Mouse (Mus musculus) layer of hippocampus, postnatal 14 days (tissue): Measurements from ENCODE around the gene Dctn5. TPM values are rescaled to one million over a fixed set of nuclear protein-coding genes. Genes with fewer than 3 reads are reported as not detected.
"Not testable (repeated sequence)": the region's sequence is repeated elsewhere in the genome, so short reads cannot be mapped to it uniquely, and the experiment has no call there.

Experiments used
- DNase-seq, 2 experiments: peaks; one replicate each; pipeline ENCODE4 v3.0.0; 2021 to 2022; ENCODE audit warnings: low spot score in 2 of 2, mixed read lengths in 1 of 2
- long read RNA-seq, 2 experiments: library from polyadenylated mRNA; stranded (forward); transcript quantifications; one replicate each; pipeline ENCODE4 v2.0.0; 2021
- total RNA-seq, 2 experiments: library from RNA; stranded (reverse); gene quantifications; 2 replicates each; pipeline ENCODE4 v1.2.3; 2021

Dctn5 gene
- total RNA-seq: 100 to 1,000 TPM; 101 to 110 TPM
- long read RNA-seq, experiment 1, transcript Dctn5-201 (6 exons, 1,532 nt): major isoform, 43 of 87 reads
- long read RNA-seq, experiment 1, transcript Dctn5-202 (5 exons, 2,506 nt): minor isoform, 5 of 87 reads
- long read RNA-seq, experiment 1, partial matches to known transcripts: 2 of 87 reads
- long read RNA-seq, experiment 1, other reads (novel, unspliced or antisense): 37 of 87 reads
- long read RNA-seq, experiment 2, transcript Dctn5-201 (6 exons, 1,532 nt): major isoform, 78 of 159 reads
- long read RNA-seq, experiment 2, partial matches to known transcripts: 2 of 159 reads
- long read RNA-seq, experiment 2, other reads (novel, unspliced or antisense): 75 of 159 reads

DNA sequence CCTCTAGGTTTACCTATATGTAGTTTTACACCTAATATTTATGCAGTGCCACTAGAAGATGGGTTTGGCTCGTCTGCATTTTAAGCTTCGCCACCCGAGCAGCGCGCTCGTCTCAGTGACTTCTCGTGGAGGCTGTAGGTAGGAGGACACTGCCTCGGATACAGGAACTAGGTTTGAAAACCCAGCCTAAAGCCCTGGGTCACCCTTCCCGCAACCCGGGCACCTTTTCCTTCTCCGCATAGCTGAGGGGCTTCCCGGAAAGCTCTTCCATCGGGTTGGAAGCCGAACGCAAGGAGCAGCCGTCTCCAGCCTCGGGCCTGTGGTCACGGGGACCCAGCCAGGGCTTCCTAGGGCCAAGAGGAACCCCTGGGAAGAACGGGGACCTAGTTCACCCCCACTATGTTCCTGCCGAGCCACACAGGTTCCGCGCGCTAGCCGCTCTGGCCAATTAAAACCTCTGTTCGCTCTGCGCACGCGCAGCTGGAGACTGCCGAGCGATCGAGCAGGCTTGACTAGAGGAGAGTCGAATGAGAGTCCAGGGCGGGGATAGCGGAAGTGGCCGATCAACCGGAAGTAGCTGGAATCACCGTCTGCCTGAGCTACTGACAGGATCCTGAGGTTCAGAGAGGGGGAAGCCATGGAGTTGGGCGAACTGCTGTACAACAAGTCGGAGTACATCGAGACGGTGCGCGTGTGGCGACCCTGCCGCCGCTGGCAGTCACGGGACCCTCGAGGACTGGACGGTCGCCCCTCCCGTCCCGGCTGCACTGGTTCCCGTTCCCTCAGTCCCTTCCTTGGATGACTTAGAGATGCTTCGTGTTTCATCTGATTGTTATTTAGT is at the start of gene Dctn5, which contains the start of gene Palb2:
TSS of gene Dctn5 (plus strand) at position 545 of the 841 bp plus-strand sequence.
TSS of gene Palb2 (minus strand) at position 489 of the 841 bp plus-strand sequence.
- peak; percentile 98 to 99 for DNase-seq

DNA sequence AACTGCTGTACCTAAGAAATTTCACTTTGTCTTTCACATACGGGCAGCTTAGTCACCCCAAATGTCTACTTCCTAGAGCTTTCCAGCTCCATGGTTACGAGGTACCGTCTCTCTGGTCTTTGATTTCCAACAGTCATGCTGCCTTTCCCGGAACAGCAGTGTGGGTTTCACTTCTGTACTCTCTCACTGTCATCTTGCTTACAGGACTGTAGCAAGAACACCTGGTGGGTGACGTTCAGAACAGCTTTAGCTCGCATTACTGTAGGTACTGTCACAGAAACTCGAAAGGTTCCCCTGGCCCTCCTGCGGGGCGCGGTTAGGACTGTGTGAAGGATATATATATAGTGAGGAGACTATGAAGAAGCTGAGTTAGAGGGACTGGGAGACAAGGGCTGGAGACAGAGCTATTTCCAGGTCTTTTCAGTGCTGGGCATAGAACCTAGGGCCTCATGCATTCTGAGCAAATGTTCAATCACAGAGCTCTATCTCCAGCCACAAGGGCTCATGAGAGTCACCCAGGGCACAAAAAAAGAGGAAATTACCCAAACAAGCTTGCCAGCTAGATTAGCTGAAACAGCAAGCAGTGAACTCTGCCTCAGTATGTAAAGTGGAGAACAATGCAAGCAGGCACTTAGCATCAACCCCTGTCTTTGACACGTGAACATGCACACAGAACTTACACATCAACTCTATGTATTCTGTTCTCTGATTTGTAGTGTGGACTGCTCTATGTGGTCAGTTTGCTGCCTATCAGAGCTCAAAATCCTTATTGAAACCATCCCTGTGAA is 45.5 kb upstream of the Dctn5 start:
- DNase-seq: no peak

DNA sequence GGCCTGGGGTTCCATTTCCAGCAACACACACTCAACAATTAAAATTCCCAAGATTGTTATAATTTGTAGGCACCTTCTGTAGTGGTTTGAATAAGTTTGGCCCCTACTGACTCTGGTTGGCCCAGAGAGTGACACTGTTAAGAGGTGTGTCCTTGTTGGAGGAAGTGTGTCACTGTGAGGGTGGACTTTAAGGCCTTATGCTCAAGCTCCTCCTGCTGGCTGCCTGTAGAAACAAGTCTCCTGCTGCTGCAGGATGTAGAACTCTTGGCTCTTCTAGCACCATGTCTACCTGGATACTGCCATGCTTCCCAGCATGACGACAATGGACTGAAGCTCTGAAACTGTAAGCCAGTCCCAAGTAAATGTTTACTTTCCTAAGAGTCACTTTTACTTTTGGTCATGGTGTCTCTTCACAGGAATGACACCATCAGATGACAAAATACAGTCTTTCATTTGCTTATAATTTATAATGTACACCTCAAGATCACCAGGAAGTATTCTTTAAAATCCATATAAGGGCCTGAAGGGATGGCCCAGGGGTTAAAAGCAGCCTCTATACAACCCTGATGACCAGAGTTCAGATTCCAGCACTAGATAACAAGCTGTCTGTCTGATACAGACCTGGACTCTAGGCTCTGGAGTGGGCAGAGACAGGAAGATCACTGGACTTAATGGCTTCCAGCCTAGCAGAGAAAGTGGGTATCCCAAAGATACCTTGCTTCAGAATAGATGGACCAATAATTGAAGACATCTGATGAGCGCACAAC is 38.1 kb upstream of the Dctn5 start:
- no peak for DNase-seq

DNA sequence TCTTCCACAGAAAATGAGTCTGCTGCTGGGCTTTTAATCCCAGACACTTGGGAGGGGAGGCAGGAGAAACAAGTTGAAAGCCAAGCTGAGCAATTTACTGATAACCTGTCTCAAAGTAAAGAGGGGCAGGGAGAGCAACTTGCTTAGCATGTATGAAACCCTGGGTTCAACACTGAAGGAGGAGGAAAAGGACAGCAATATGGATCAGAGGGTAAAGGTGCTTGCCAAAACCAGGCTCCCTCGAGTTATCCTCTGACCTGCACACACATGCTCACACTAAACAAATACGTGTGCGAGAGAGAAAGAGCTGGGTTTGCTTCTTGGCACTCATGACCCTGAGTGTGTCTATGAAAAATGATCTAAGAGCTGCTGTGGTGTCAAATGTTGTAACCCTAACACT is 34.8 kb upstream of the Dctn5 start:
- DNase-seq: no peak

DNA sequence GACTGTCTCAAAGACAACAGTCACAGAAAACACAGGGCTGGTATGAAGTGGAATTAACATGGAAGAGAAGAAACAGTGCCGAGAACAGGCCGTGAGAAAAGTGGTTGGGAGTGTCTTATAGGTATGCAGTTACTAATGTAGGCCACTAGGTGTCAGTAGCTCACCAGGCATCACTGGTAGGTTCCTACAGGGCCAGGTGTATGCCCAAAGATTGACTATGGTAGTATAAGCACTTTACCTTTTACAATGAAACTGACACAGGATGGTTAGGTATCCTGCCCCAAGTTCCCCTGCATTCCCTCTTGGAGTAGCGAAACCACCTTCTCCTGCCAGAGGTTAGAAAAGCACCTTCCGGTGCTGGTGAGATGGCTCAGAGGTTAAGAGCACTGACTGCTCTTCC is 33.6 kb upstream of the Dctn5 start:
- DNase-seq: peak in 1 of 2 experiments; percentile 37

DNA sequence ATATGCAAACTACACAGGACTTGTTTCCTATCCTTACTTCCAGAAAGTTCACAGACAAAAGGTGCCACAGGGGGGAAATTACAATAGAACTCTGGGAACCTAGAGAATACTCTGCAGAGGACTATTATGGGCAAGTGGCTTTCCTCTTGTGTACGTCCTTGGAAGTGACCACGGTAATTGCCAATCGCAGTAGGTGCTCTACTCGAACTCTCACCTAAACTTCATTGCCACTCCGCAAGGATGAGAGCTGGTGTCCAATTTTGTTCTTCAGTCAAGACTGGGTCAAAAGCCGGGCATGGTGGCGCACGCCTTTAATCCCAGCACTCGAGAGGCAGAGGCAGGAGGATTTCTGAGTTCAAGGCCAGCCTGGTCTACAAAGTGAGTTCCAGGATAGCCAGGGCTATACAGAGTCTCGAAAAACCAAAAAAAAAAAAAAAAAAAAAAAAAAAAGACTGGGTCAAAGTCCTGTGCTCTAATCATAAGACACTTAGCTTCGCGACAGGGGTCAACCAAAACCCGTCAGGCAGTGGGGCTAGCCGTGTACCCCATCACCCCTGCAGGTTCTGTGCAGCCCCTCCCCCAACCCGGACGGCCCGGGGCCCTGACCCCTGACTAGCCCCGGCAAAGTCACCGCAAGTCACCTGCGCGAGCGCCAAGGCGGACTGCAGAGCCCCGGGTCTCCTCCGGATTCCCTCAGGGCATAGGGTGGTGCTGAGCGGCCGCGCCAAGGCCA is 31.7 kb upstream of the Dctn5 start:
- DNase-seq: not testable (repeated sequence)

DNA sequence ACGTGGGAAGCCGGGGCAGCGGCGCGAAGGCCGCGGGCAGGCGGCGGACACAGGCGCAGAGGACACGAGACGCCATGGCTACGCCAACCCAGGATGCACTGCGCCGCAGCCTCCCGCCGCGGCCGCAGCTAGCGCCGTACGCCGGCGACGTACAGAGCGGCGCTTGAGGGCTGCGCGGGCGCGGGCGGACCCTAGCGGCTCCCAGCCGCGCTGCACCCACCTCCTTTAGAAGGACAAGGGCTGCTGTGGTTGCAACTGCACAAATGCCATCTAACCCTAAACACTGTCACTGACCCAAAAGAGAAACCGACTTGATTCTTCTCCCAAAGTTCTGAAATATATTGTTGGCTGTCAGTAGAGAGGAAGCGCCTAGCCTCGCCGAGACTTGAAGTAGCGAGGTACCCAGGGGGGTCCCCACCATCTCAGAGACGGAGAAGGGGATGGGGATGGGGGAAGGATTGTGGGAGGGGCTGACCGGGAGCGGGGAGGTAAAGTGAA is 31.0 kb upstream of the Dctn5 start, which contains the start of gene Ndufab1:
TSS of gene Ndufab1 (minus strand) at position 140 of the 498 bp plus-strand sequence.
- peak; percentile 79 to 86 for DNase-seq

DNA sequence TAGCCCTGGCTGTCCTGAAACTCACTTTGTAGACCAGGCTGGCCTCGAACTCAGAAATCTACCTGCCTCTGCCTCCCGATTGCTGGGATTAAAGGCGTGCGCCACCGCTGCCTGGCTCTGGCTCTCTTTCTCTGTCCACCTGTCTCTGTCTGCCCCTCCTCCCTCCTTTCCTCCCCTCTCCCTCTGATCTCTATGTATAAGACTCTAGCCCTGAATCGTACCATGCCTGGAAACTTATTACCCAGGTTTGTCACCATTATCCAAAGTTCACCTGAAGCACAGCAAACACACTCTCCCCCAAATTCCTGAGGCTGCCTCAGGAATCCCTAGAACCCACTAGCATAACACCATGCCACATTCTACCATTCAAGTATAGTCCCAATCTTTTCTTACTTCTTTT is 24.6 kb upstream of the Dctn5 start:
- no peak for DNase-seq

DNA sequence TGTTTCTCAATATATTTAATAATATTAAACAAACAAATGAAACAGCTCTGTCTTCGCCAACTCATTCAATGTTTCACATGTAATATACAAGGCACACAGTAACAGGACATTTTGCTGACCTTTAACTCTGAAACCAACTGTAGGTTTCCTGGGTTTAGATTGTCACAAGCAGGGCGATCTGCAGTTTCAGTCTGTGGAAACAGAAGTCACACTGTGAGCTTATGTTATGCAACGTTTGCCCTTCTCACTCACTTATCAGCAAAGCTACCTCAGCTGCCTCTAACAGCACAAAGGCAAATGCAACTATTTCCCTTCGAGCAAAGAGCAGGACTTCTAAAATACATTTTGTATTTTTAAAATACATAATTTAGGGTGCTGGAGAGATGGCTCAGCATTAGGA is 9.3 kb upstream of the Dctn5 start:
- DNase-seq: no peak

DNA sequence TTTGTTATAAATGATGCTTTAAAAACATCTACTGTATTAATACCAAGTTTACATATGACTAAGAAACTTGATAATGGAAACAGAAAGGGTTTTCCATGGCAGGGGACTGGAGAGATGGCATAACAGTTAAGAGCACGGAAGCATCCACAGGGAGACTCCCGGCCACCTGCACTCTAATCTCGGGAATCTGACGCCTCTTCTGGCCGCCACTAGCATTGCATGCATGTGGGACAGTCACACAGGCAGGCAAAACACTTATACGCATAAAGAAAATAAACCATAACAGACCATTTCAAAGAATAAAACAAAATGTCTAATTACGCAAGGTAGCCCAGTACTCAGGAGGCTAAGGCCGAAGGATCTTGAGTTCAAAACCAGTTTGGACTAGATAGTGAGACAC is 7.2 kb upstream of the Dctn5 start:
- no peak for DNase-seq

DNA sequence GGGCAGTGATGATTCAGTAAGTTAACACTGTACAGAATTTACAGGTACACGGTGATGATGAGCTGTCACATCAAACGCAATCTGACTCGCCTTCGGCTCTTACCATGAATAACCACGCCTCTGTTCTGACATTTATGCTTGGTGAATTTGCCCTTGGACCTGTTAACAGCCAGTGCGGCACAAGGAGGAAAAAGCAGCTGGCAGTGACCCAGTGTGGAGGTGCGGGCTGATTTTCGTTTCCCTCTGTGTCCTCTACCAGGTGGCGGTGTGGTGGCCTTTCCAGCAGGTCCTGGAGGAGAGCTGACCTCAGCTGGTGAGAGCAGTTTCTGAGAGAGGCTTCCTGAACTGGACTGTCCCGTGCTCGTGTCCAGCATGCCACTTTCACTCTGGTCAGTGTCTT is 5.9 kb upstream of the Dctn5 start:
- DNase-seq: no peak

DNA sequence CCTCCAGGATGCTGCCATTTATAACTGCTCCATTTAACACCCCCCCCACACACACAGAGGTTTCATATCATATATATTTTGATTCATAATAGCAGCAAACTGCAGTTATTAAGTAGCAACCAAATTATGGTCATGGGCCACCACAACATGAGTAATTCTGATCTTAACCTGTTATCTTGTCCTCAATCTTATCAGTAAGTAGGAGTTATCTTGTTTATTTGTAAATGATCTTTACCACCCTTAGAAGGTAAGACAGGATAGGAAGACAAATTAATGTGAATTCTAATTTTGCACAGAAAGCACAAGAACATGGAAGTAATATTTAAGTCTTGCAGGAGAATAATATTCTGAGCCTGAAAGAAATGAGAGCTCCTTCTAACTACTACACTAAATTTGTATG is 1.0 kb upstream of the Dctn5 start:
- no peak for DNase-seq

DNA sequence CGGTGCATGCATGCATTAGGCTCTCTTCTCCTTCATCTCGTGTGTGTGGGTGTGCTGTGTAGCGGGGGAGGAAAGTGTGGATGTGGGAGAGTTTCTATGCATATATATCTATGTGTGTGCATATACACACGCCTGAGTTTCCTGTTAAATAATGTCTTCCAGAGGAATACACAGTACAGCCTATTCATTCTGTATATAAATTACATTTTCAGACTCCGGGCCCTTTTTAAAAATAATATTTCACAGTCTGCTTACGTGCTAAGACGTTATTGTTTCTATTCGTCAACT is 441 bp downstream of the Dctn5 start:
- no peak for DNase-seq

DNA sequence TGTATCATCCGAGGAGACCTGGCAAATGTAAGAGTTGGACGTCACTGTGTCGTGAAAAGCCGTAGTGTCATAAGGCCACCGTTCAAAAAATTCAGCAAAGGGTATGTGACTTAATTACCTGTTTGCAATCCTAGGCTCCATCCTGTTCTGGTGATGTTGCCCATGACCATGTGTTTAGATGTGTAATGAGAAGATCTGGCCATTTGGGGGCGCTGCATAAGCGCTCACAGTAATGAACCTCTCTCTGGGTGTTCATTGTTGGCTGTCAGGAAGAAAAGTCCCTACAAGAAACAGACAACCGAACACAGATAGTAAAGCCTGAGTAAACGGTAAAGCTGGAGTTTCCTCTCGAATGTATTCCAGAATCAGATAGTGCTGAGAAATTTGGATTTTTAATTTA is 2.2 kb downstream of the Dctn5 start:
- no peak for DNase-seq

DNA sequence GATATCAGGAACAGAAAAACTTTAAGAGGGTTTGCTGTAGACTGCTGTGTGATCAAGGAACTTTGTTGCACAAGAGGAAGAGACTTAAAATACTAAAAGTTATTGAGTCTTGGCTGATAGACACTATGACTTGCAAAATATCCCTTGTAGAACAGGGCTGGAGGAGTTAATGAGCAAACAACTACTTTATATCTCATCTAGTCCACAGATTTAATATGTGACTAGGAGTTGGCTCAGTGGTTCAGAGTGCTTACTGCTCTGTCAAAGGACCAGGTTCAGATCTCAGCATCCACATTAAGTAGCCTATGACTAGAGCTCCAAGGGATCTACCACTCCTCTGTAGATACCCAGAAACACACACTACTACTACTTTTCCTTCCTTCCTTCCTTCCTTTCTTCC is 4.2 kb downstream of the Dctn5 start:
- DNase-seq: no peak

DNA sequence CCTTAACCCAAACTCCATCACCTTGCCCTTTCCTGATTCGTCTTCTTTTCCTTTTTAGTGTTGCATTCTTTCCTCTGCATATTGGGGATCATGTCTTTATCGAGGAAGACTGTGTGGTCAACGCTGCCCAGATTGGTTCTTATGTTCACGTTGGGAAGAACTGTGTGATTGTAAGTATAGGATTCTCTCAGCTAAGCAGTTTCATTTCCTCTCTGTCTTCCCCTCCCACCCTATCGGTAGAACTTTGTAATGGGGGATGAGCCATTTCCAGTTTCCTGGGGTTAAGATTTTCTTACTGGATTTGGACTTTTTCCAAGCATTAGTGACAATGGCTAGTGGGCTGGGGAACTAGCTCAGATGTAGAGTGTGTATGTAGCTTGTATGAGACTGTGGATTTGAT is 5.3 kb downstream of the Dctn5 start:
- DNase-seq: no peak

DNA sequence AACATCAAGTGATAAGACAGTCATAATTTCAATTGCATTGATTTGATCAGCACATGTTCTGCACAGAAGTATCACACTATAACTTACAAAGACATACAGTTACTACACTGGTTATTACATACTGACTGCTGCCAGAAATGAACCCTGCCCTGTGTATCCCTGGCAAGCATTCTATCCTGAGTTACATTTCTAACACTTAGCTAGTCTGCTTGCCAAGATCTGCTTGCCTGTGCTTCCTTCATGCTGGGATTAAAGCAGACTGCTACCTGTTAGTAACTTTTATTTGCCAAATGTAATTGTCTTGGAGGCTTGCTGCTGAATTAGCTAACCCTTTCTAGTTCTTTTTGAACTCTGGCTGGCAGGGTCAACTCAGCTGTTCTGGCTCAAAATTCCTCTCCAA is 8.2 kb downstream of the Dctn5 start:
- no peak for DNase-seq

DNA sequence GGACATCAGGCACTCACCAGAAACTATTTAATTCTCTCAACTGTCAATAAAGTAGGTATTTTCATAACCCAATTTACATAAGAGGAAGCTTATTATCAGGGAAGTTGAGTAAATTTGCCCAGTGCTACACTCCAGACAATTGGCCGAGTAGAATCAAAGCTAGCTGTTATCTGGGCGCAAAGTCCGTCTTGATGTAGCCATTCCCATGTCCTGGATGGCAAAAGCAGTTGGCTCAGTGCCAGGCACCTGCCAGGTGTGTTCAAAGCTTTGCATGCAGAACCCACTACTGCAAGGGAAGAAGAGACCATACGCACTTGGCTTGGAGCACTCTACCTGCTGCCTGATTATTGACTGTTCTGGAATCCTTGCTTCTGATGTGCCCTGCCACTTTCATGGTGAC is 19.6 kb downstream of the Dctn5 start:
- no peak for DNase-seq

DNA sequence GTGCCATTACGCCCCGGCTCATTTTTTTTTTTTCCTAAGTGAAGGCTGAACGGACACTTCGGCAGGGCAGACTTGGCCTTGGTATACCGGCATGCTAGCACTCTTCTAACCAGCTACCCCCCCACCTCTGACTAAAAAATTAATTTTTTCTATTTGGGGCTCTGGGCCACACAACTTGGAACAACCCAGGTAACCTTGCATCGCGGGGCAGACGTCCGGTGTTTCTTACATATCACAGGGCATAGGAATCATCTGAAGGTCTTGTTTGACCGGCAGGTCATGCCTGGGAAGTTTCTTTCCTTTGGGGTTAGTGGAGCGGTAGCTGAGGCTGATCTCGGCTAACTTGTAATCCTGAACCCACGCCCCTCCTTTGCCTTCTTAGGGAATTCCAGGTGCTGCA is 25.6 kb downstream of the Dctn5 start:
- DNase-seq: no peak
